ENCODE assay signal across 19 mouse cellular contexts in the genomic region with DNA sequence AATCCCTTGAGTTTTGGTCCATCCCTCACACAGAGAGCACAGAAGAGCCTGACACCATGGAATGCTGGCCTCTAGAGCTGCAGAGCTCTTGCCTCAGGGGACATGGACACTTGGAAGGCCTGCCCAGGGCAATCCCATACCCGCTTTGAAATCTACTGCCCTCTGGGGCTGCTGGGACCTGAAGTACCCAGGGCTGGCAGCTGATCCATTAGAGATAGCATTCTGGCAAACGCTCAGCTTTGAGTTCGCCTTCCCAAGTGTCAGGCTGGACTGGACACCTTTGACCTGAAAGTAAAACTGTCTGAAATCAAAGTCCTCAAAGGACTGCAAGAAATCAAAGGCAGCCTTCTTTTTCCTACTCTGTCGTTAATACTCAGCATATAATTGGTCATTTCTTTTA. TPM values are rescaled to one million over a fixed set of nuclear protein-coding genes. Genes with fewer than 3 reads are reported as not detected.
DNase-seq lines count a peak whose midpoint lies in the region; ATAC-seq lines count a peak whose summit lies in the region.
"Had no signal": no experiment of that assay in that cellular context is flagged by ENCODE, and none has a peak within 500 bp of the region (broad histone marks: within the 10 kb centered on the region; RNA-seq: fewer than 3 reads in every experiment).

No protein-coding gene starts in this region.

- no peaks in the 10 kb centered on the region for H3K36me3 ChIP-seq in hindbrain, embryonic 10.5 days
- no peaks in the 10 kb centered on the region for H3K36me3 ChIP-seq in hindbrain, embryonic 16.5 days (ENCODE audit: control insufficient read depth, insufficient read depth, low read length)
- H3K36me3 ChIP-seq in lung, embryonic 16.5 days (ENCODE audit: control insufficient read depth, insufficient read depth, low read length) = no peaks in the 10 kb centered on the region
- no peaks in the 10 kb centered on the region for H3K36me3 ChIP-seq in limb, embryonic 13.5 days
- H3K36me3 ChIP-seq: G1E; hindbrain, embryonic 15.5 days; liver, embryonic 13.5 days had no signal

- no peak overlapping the region for H3K4me2 ChIP-seq in hindbrain, embryonic 16.5 days (ENCODE audit: low read length)
- H3K4me2 ChIP-seq in lung, embryonic 16.5 days (ENCODE audit: low read depth, low read length) = no peak overlapping the region
- H3K4me2 ChIP-seq in limb, embryonic 13.5 days (replicated peaks) = peak overlapping the region; percentile 32; the same call in 1 of the 2 replicates
- H3K4me2 ChIP-seq: heart, embryonic 11.5 days; hindbrain, embryonic 15.5 days; liver, embryonic 13.5 days had no signal

- peak; percentile 10 for DNase-seq in hindbrain, embryonic 10.5 days (ENCODE audit: low spot score)
- no peak for DNase-seq in lung, adult 18-20 months
- peak; percentile 15 for DNase-seq in kidney, adult 18-20 months
- DNase-seq: B cell, adult 2 months; cerebellum, adult 11 months; gastrocnemius, adult 2 months; liver, embryonic 13.5 days; thymus, postnatal 36 days had no signal

- no peaks in the 10 kb centered on the region for H3K9me3 ChIP-seq in hindbrain, embryonic 10.5 days
- H3K9me3 ChIP-seq in hindbrain, embryonic 16.5 days (ENCODE audit: control insufficient read depth, low read length) = no peaks in the 10 kb centered on the region
- H3K9me3 ChIP-seq in lung, embryonic 16.5 days (ENCODE audit: control insufficient read depth, low read length) = no peaks in the 10 kb centered on the region
- H3K9me3 ChIP-seq in limb, embryonic 13.5 days = no peaks in the 10 kb centered on the region
- H3K9me3 ChIP-seq: hindbrain, embryonic 15.5 days; liver, embryonic 13.5 days had no signal

- H3K4me3 ChIP-seq in hindbrain, embryonic 10.5 days = no peak overlapping the region
- no peak overlapping the region for H3K4me3 ChIP-seq in hindbrain, embryonic 16.5 days (ENCODE audit: low read length)
- no peak overlapping the region for H3K4me3 ChIP-seq in lung, embryonic 16.5 days (ENCODE audit: low read length)
- no peak overlapping the region for H3K4me3 ChIP-seq in limb, embryonic 13.5 days
- H3K4me3 ChIP-seq: gastrocnemius, adult 2 months; hindbrain, embryonic 15.5 days; liver, embryonic 13.5 days; megakaryocyte, embryonic 14.5 days had no signal

- H3K4me1 ChIP-seq in hindbrain, embryonic 10.5 days (replicated peaks) = 0 out of 2 replicates have a peak, but pooled peaks cover 6% of the 10 kb centered on the region
- H3K4me1 ChIP-seq in hindbrain, embryonic 16.5 days (ENCODE audit: control insufficient read depth, insufficient read depth, low read depth, low read length) = no peaks in the 10 kb centered on the region
- H3K4me1 ChIP-seq in lung, embryonic 16.5 days (replicated peaks; ENCODE audit: control insufficient read depth, insufficient read depth, low read length) = peaks cover 3% of the 10 kb centered on the region; the same call in 1 of the 2 replicates
- H3K4me1 ChIP-seq in limb, embryonic 13.5 days = peaks cover 10% of the 10 kb centered on the region
- H3K4me1 ChIP-seq: liver, embryonic 13.5 days; megakaryocyte, embryonic 14.5 days had no signal

- H3K9ac ChIP-seq in hindbrain, embryonic 16.5 days (ENCODE audit: low read depth, low read length) = no peak overlapping the region
- peak overlapping the region; percentile 27; the same call in 1 of the 2 replicates for H3K9ac ChIP-seq in lung, embryonic 16.5 days (ENCODE audit: low read length)
- H3K9ac ChIP-seq in limb, embryonic 13.5 days = peak overlapping the region; percentile 35; the same call in 1 of the 2 replicates
- H3K9ac ChIP-seq: hindbrain, embryonic 15.5 days; liver, embryonic 13.5 days had no signal

- H3K27me3 ChIP-seq in hindbrain, embryonic 10.5 days (ENCODE audit: insufficient read depth, poor library complexity, severe bottlenecking) = no peaks in the 10 kb centered on the region
- H3K27me3 ChIP-seq in hindbrain, embryonic 16.5 days (replicated peaks; ENCODE audit: control insufficient read depth, insufficient read depth, low read length) = no peaks in the 10 kb centered on the region
- H3K27me3 ChIP-seq in lung, embryonic 16.5 days (ENCODE audit: control insufficient read depth, insufficient read depth, low read depth, low read length) = no peaks in the 10 kb centered on the region
- H3K27me3 ChIP-seq in limb, embryonic 13.5 days = no peaks in the 10 kb centered on the region
- H3K27me3 ChIP-seq: hindbrain, embryonic 15.5 days; liver, embryonic 13.5 days; megakaryocyte, embryonic 14.5 days had no signal

- no peak overlapping the region for H3K27ac ChIP-seq in hindbrain, embryonic 10.5 days
- H3K27ac ChIP-seq in hindbrain, embryonic 16.5 days (ENCODE audit: low read depth, low read length) = no peak overlapping the region
- peak overlapping the region; percentile 82 for H3K27ac ChIP-seq in lung, embryonic 16.5 days (ENCODE audit: low read length)
- peak overlapping the region; percentile 90 for H3K27ac ChIP-seq in limb, embryonic 13.5 days
- H3K27ac ChIP-seq: gastrocnemius, adult 2 months; liver, embryonic 13.5 days had no signal

- 59% methylated on average over 4 of the region's 4 CpGs for WGBS in hindbrain, embryonic 10.5 days
- WGBS in hindbrain, embryonic 16.5 days = 76% methylated on average over 4 of the region's 4 CpGs
- WGBS in lung, embryonic 16.5 days = 33% methylated on average over 4 of the region's 4 CpGs
- WGBS in limb, embryonic 13.5 days = 41% methylated on average over 4 of the region's 4 CpGs

- ATAC-seq in hindbrain, embryonic 16.5 days = no peak
- ATAC-seq in lung, embryonic 16.5 days (ENCODE audit: low read depth) = peak; percentile 44
- ATAC-seq in limb, embryonic 13.5 days (ENCODE audit: low FRiP score, low read depth) = peak; percentile 34
- ATAC-seq in cerebellum, adult (ENCODE audit: insufficient number of reproducible peaks, low FRiP score, low TSS enrichment) = no peak
- no peak for ATAC-seq in megakaryocyte progenitor cell, adult 5-6 weeks (replicated peaks; ENCODE audit: poor library complexity)
- ATAC-seq: activated CD4-positive, CD25-positive, alpha-beta regulatory T cell, adult 4 months had no signal

RNA-seq across cellular contexts. Expression of gene Pkd1l1, which starts 15.0 kb away (rescaled TPM):
- polyA plus RNA-seq in hindbrain, embryonic 10.5 days (2016; fragmentation: Nextera tagmentation; extraction: Ambion mirVana) = 0.03 TPM in 1 of 2 replicates, not detected in the other
- polyA plus RNA-seq in hindbrain, embryonic 16.5 days (2015; fragmentation: Nextera tagmentation; extraction: Ambion mirVana) = 0.14 and 0.25 TPM in 2 replicates
- polyA plus RNA-seq in lung, embryonic 16.5 days (2015; fragmentation: Nextera tagmentation; extraction: Ambion mirVana) = 0.06 and 0.18 TPM in 2 replicates
- polyA plus RNA-seq in limb, embryonic 13.5 days (2015; fragmentation: Nextera tagmentation; extraction: Ambion mirVana) = 0.04 and 0.11 TPM in 2 replicates
- 0.02 TPM in 1 of 2 replicates, not detected in the other for total RNA-seq in megakaryocyte progenitor cell, adult 5-6 weeks (2015)
- not detected in 2 replicates for total RNA-seq in megakaryocyte progenitor cell, adult 5-6 weeks (2017)
- total RNA-seq: layer of hippocampus, postnatal 25 days had no signal
- polyA plus RNA-seq: activated CD4-positive, CD25-positive, alpha-beta regulatory T cell, adult 4 months; G1E; heart, embryonic 11.5 days had no signal

RNA-seq across cellular contexts. Expression of gene Hus1, which starts 52.9 kb away (rescaled TPM):
- 15.1 and 22.4 TPM in 2 replicates for polyA plus RNA-seq in hindbrain, embryonic 10.5 days (2016; fragmentation: Nextera tagmentation; extraction: Ambion mirVana)
- 10.8 and 11.5 TPM in 2 replicates for polyA plus RNA-seq in hindbrain, embryonic 16.5 days (2015; fragmentation: Nextera tagmentation; extraction: Ambion mirVana)
- 15.6 and 17.3 TPM in 2 replicates for polyA plus RNA-seq in lung, embryonic 16.5 days (2015; fragmentation: Nextera tagmentation; extraction: Ambion mirVana)
- polyA plus RNA-seq in limb, embryonic 13.5 days (2015; fragmentation: Nextera tagmentation; extraction: Ambion mirVana) = 14.1 and 15.9 TPM in 2 replicates
- 21.2 and 29.5 TPM in 2 replicates for total RNA-seq in megakaryocyte progenitor cell, adult 5-6 weeks (2015)
- 17.5 and 23.7 TPM in 2 replicates for total RNA-seq in megakaryocyte progenitor cell, adult 5-6 weeks (2017)

Comparison
In these comparisons a context has a peak if more than half of its experiments do, and no peak if none do; other contexts are left out.
1. DNase-seq: peak in hindbrain, embryonic 10.5 days (single experiment) and kidney, adult 18-20 months (single experiment); none in lung, adult 18-20 months (0 of 2).
2. H3K27ac ChIP-seq: peak in lung, embryonic 16.5 days (single experiment) and limb, embryonic 13.5 days (single experiment); none in hindbrain, embryonic 10.5 days (single experiment) and hindbrain, embryonic 16.5 days (single experiment).
3. ATAC-seq: peak in lung, embryonic 16.5 days (single experiment) and limb, embryonic 13.5 days (single experiment); none in hindbrain, embryonic 16.5 days (single experiment), cerebellum, adult (single experiment) and megakaryocyte progenitor cell, adult 5-6 weeks (single experiment).